Mouse (Mus musculus) cerebellum, adult (tissue): ENCODE data around the gene Shank2.

Source experiments
- ATAC-seq: cut with Nextera tagmentation; 2 replicates; pipeline ENCODE4 v1.9.2; 2017; ENCODE audit warnings: mild to moderate bottlenecking, moderate library complexity, mixed read lengths; ENCODE audit not compliant: insufficient number of reproducible peaks, low FRiP score, low TSS enrichment

The Shank2 gene

GRCm38 (mm10) chr7:144157936-144158335 lies 156.2 kb downstream of the Shank2 start:
- ATAC-seq = no peak

GRCm38 (mm10) chr7:144159556-144159955 lies 157.8 kb downstream of the Shank2 start:
- ATAC-seq = no peak

GRCm38 (mm10) chr7:144160066-144160465 lies 158.3 kb downstream of the Shank2 start:
- ATAC-seq = no peak

GRCm38 (mm10) chr7:144160646-144161249 lies 159.0 kb downstream of the Shank2 start:
- ATAC-seq = no peak

- ATAC-seq = no peak
Measured at GRCm38 (mm10) chr7:144170272-144170671, 168.5 kb downstream of the Shank2 start.

GRCm38 (mm10) chr7:144170686-144171085 lies 169.0 kb downstream of the Shank2 start:
- no peak for ATAC-seq

GRCm38 (mm10) chr7:144173869-144174268 lies 172.1 kb downstream of the Shank2 start:
- ATAC-seq = no peak

- no peak for ATAC-seq
Measured at GRCm38 (mm10) chr7:144174329-144174728, 172.6 kb downstream of the Shank2 start.

GRCm38 (mm10) chr7:144175025-144175424 lies 173.3 kb downstream of the Shank2 start:
- ATAC-seq = no peak

GRCm38 (mm10) chr7:144175481-144176233 lies 173.9 kb downstream of the Shank2 start:
- no peak for ATAC-seq

- no peak for ATAC-seq
Measured at GRCm38 (mm10) chr7:144176234-144176730, 174.6 kb downstream of the Shank2 start.

- ATAC-seq = no peak
Measured at GRCm38 (mm10) chr7:144179436-144179835, 177.7 kb downstream of the Shank2 start.

- ATAC-seq = no peak
Measured at GRCm38 (mm10) chr7:144180885-144181284, 179.2 kb downstream of the Shank2 start.

- ATAC-seq = no peak
Measured at GRCm38 (mm10) chr7:144187869-144188430, 186.2 kb downstream of the Shank2 start.

GRCm38 (mm10) chr7:144189446-144189845 lies 187.7 kb downstream of the Shank2 start:
- no peak for ATAC-seq

- ATAC-seq = no peak
Measured at GRCm38 (mm10) chr7:144198491-144198890, 196.8 kb downstream of the Shank2 start.

GRCm38 (mm10) chr7:144202017-144202682 lies 200.4 kb downstream of the Shank2 start:
- no peak for ATAC-seq

GRCm38 (mm10) chr7:144204290-144204689 lies 202.6 kb downstream of the Shank2 start:
- ATAC-seq = no peak

- ATAC-seq = no peak
Measured at GRCm38 (mm10) chr7:144205161-144205560, 203.4 kb downstream of the Shank2 start.

- ATAC-seq = no peak
Measured at GRCm38 (mm10) chr7:144205837-144206236, 204.1 kb downstream of the Shank2 start.

GRCm38 (mm10) chr7:144206254-144206653 lies 204.5 kb downstream of the Shank2 start:
- no peak for ATAC-seq
